Mouse (Mus musculus): ENCODE measurements around the gene Mrtfa.

Mrtfa gene

GRCm38 (mm10) chr15:81032941-81033629 lies 157.5 kb downstream of the Mrtfa start:
- in situ Hi-C loops (cut with MboI, MseI): no loop called here

- in situ Hi-C loops (cut with MboI, MseI): no loop called here
Observed at GRCm38 (mm10) chr15:81031611-81032010, 158.9 kb downstream of the Mrtfa start.

- in situ Hi-C loops (cut with MboI, MseI): no loop called here
Observed at GRCm38 (mm10) chr15:81030891-81031425, 159.6 kb downstream of the Mrtfa start.

- in situ Hi-C loops (cut with MboI, MseI): no loop called here
Observed at GRCm38 (mm10) chr15:81027378-81028173, 163.0 kb downstream of the Mrtfa start.

- in situ Hi-C loops (cut with MboI, MseI): no loop called here
Observed at GRCm38 (mm10) chr15:81026901-81027300, 163.7 kb downstream of the Mrtfa start.

DNA sequence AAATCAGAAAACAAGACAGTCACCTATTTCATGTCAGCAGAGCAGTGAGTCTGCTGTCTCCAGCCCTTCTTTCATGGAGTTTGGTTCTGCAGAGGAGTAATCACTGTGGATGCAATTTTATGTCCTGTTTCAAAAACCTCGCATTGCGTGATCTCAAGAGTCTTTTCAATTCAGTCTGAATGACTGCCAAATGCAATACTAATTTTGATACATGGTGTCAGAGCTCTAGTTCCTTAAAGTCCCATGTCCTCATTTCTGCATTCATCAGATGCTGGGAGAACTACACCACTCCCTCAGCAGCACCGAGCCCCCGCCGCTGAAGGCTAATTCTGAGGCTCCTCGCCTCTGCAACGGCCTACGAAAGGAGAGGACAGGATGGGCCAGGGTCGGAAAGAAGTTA lies 166.7 kb downstream of the Mrtfa start:
- in situ Hi-C loops (cut with MboI, MseI): no loop called here

- in situ Hi-C loops (cut with MboI, MseI): no loop called here
Observed at GRCm38 (mm10) chr15:81022437-81022836, 168.1 kb downstream of the Mrtfa start.

GRCm38 (mm10) chr15:81021377-81021776 lies 169.2 kb downstream of the Mrtfa start:
- in situ Hi-C loops (cut with MboI, MseI): no loop called here

DNA sequence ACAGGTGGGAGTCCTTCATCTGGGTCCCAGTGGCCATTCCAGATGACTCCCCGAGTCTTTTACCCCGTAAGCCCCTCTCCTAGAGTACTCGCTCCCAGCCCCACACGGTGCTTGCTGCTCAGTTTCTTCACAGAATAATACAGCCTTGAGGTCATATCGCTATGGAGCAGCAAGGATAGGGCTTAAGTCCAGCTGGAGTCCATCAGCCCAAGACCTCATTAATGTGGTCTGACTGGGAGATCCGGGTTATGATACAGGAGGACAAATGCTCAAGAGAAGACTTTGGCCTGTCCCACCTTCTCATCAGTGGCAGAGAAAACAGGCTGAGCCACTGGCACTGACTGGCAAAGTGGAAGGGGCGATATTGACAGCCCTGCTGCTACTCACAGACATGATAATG lies 173.2 kb downstream of the Mrtfa start:
- in situ Hi-C loops (cut with MboI, MseI): no loop called here

DNA sequence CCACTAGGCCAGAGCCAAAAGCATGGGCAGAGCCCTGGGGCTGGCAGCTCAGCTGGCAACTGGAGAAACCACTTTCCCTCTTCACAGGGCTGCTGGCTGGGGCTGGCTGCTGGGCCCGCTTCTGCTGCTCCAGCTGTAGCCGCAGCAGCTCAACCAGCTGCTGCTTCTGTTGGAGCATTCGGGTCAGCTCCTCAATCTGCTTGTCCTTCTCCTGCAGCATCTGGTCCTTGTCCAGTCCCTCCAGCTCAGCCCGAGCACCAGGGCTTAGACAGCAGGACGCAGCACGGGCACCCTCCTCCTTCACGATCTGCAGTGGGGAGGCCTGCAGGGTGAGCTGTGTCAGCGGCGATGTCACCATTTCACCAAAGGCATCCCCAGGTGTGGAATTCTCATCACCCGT lies 174.1 kb downstream of the Mrtfa start:
- in situ Hi-C loops (cut with MboI, MseI): no loop called here

DNA sequence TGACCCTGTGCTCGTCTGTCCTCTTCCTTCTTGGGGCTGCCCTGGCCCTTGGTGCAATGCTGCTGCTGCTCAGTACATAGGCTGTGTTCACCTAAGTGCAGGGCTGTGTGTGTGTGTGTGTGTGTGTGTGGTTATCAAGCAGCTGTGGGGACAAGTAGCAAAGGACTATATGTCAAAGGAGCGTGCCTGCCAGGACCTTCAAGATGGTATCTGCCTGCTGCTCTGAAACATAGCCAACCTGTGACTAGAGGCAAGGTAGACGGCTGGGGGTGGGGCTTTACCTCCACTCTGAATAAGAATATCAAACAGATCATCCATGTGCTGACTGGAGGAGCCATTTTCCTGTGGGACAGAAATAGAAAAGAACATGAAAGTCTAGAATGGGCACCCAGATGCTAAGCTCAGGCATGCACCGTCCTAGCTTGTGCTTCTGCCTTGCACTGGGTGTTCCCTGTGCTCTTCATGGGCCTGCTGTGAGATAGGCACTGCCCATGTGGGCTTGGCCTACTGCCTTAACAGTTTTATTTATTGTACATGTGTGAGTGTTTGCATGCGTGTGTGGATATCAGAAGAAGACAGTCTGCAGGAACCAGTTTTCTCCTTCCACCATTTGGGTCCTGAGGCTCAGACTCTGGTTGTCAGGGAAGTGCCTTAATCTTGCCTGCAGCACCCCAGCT lies 175.4 kb downstream of the Mrtfa start:
- in situ Hi-C loops (cut with MboI, MseI): no loop called here

DNA sequence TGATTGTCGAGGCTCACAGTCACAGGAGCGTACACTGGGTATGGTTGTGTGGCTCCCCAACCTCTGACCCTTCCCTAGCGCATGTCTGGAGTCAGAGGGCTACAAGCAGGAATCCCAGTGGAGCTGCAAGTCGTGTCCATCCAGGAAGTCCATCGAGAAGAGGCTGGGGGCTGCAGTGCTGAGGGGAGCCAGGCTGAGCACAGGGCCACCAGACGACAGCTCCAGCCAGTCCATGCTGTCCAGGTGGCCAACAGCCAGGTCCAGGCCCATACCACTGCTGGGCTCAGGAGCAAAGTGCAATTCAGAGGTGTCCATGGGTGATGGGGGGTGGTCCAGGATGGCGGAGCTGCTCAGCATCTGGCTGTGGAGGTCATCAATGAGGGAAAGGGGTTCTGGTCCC lies 177.4 kb downstream of the Mrtfa start:
- in situ Hi-C loops (cut with MboI, MseI): no loop called here

DNA sequence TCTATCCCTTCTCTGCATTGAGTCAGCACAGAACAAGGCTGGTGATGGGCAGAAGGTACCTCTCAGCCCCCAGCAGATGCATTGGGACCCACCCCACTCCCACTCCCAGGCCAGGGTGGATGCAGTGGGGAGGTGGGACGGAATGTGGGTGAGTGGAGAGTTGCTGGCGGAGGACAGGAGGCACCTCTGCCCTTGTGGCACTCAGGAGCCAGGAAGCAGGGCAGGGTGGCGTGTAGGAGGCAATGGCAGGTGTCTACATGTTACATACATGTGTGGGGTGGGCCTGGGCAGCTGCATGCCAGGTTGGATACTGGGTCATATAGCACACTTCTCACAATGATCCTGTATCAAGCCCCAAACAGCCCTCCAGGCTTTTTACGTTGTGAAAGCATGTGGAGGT lies 178.2 kb downstream of the Mrtfa start:
- in situ Hi-C loops (cut with MboI, MseI): no loop called here

DNA sequence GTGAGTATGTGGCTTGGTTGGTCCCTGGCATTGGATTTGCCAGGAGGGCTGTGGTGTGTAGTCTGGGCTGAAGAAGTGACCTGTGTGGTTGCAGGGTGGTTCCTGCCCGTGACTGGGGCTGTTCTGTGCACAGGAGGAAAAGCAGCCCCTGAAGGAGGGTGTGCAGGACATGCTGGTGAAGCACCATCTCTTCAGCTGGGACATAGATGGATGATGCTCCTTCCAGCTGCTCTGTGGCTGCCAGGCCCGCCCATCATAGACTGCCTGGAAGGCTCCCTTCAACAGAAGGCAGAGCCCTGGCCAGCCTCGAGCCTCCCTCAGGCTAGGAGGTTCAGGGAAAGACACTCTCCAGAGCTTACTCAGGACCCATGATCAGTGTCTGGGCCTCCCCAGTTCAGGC lies 179.0 kb downstream of the Mrtfa start:
- in situ Hi-C loops (cut with MboI, MseI): no loop called here

DNA sequence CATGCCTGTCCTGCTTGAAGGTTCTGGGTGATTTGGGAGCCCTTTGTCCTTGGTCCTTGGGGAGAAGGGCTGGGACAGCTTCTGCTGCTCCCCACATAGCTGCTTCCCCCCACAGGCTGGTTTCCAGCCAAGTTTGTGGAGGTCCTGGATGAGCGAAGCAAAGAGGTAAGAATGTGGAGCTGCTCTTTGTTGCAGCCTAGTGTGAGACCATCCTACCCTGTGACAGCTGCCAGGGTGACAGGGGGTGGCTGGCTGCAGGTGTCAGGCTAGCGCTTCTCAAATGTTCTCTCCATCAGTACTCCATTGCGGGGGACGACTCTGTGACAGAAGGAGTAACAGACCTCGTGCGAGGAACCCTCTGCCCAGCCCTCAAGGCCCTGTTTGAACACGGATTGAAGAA lies 180.4 kb downstream of the Mrtfa start:
- in situ Hi-C loops (cut with MboI, MseI): no loop called here

DNA sequence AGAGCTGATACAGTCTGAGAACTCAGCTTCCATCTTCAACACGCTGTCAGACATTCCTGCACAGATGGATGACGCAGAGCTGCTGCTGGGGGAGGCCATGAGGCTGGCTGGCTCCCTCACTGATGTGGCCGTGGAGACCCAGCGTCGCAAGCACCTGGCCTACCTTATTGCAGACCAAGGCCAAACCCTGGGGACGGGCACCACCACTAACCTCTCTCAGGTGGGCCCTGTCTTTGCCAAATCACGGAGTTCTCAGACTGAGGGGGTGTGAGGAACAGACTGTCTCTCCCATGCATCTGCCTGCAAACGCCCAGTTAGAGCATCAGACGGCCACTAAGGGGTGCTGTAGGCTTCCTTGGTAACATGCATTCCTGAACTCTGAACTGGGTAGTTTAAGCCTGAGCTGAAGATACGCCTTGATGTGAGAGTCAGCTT lies 181.9 kb downstream of the Mrtfa start:
- in situ Hi-C loops (cut with MboI, MseI): no loop called here

DNA sequence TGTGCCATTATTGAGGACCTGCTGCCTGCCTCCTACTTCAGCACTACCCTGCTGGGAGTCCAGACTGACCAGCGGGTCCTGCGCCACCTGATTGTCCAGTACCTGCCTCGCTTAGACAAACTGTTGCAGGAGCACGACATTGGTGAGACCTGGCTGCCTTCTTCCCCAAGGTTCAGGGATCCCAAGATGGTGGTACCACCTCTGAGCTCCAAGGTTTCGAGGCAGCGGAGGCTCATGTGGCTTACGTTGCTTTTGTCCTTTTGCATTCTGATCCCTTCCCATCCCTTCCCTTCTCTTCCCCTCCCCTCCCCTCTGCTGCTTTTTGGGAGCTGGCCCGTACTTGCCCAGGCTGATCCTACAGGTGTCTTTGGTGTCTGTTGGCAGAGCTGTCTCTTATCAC lies 182.7 kb downstream of the Mrtfa start:
- in situ Hi-C loops (cut with MboI, MseI): no loop called here

- in situ Hi-C loops (cut with MboI, MseI): no loop called here
Observed at GRCm38 (mm10) chr15:81007339-81007738, 183.2 kb downstream of the Mrtfa start.

DNA sequence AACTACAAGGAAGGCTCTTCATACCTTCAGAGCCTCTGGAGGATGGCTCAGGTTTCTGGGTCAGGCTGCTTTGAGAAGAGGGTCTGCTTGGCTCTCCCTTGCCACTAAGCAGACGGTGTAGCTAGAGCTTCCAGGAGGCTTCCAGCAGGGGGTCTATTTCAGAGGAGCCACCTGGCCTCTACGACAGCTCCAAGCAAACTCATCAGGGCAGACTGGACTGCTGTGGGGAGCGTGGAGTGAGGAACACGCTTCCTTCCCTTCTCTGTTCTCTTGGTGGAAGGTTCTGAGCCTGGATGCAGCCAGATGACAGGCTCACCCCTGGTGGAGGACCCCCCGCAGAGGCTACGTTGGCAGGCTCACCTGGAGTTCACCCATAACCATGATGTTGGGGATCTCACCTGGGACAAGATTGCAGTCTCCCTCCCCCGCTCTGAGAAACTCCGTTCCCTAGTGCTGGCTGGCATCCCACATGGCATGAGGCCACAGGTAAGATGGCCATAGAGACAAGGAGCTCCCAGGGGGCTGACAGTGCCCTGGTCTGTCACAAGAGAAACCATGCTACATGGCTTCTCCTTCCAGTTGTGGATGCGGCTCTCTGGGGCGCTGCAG lies 184.3 kb downstream of the Mrtfa start:
- in situ Hi-C loops (cut with MboI, MseI): no loop called here

DNA sequence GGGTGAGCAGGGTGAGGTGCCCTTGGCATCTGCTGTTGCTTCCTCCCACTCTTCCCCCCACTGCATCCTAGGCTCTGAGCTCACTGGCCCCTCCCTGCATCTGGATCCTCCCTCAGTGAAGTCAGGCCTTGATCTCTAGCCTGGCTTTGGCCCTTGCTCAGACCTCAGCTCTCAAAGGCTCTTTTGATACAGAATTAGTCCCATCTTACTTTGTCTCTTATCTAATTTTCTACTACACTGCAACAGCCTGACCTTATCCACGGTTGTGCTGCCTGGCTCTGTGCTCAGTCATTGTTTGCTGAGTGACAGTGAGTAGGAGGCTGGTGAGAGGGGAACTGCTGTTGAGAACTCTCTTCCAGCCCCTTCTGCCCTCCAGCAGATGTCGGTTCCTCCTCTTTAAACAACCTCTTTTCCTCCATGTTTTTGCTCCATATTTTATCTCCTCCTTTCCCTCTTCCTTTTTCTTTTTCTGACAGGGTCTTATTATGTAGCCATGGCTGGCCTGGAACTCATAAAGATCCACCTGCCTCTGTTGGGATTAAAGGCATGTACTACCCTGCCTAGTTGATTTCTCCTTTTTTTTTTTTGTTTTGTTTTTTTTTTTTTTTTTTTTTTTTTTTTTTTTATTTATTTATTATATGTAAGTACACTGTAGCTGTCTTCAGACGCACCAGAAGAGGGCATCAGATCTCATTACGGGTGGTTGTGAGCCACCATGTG lies 190.0 kb downstream of the Mrtfa start:
- in situ Hi-C loops (cut with MboI, MseI): no loop called here

DNA sequence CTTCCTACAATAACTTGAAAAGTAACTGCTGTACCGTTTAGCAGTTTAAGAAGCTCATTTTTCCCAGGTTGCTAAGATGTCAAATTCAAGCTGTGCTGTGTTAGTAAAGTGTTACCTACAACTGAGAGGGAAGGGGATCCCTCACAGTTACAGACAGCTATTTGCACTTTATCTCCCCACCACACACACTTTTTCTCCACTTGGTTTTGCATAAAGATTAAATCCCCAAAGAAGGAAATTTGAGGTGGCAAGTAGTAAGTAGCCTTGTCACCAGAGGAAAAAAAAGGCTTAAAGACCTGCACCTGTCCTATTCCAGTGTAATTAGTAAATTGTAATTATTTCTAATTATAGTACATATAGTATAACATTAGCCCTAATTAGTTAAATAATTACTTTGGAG lies 193.5 kb downstream of the Mrtfa start:
- in situ Hi-C loops (cut with MboI, MseI): no loop called here

Data from T-helper 1 cell (primary cell).